Mouse (Mus musculus) stomach, embryonic 14.5 days (tissue): ENCODE measurements around the gene Defb42. TPM values are rescaled to one million over a fixed set of nuclear protein-coding genes. Genes with fewer than 3 reads are reported as not detected.

Experiments
- ATAC-seq: fragments of 200-750 bp; cut with Nextera tagmentation; 2 replicates; pipeline ENCODE4 v1.8.0; 2017; ENCODE audit warnings: low read depth, moderate TSS enrichment; ENCODE audit not compliant: insufficient number of reproducible peaks, insufficient read depth, low FRiP score
- H3K27ac ChIP-seq: fragments of 300-500 bp; sonication (generic); 2 replicates; pipeline ENCODE4 v1.5.1; 2014; ENCODE audit warnings: mild to moderate bottlenecking, low read length, moderate library complexity, mixed read lengths
- H3K27me3 ChIP-seq: fragments of 300-500 bp; sonication (generic); 2 replicates; pipeline ENCODE4 v1.6.1; 2014; ENCODE audit warnings: low read length, control low read depth, mixed read lengths; ENCODE audit not compliant: control insufficient read depth, insufficient read depth
- H3K36me3 ChIP-seq: fragments of 300-500 bp; sonication (generic); 2 replicates; pipeline ENCODE4 v1.6.1; 2014; ENCODE audit warnings: mild to moderate bottlenecking, control low read depth, low read length, moderate library complexity, mixed read lengths; ENCODE audit not compliant: control insufficient read depth, insufficient read depth
- H3K4me1 ChIP-seq: fragments of 300-500 bp; sonication (generic); 2 replicates; pipeline ENCODE4 v1.6.1; 2014; ENCODE audit warnings: low read length, control low read depth, mixed read lengths; ENCODE audit not compliant: control insufficient read depth, insufficient read depth
- H3K4me2 ChIP-seq: fragments of 300-500 bp; sonication (generic); replicated peaks from 2 replicates; pipeline ENCODE4 v1.6.1; 2014; ENCODE audit warnings: low read depth, low read length, control low read depth
- H3K4me3 ChIP-seq: fragments of 300-500 bp; sonication (generic); 2 replicates; pipeline ENCODE4 v1.5.1; 2014; ENCODE audit warnings: low read depth, low read length, control low read depth
- H3K9ac ChIP-seq: fragments of 300-500 bp; sonication (generic); replicated peaks from 2 replicates; pipeline ENCODE4 v1.6.1; 2014; ENCODE audit warnings: low read depth, mild to moderate bottlenecking, control low read depth, low read length, moderate library complexity, mixed read lengths
- H3K9me3 ChIP-seq: fragments of 300-500 bp; sonication (generic); 2 replicates; pipeline ENCODE4 v1.6.1; 2016; ENCODE audit warnings: low read depth, low read length, control low read depth; ENCODE audit not compliant: control insufficient read depth
- WGBS: fragments of 180-500 bp; shearing (Covaris S2); extraction: QIAGEN DNeasy Blood & Tissue Kit; methylation state at CpG from one replicate; pipeline ENCODE4 v1.1.7; 2014; 5-methylcytosine and 5-hydroxymethylcytosine counted together
- polyA plus RNA-seq: library from polyadenylated mRNA; unstranded; fragments of >200 nt; fragmentation: Nextera tagmentation; extraction: Ambion mirVana; gene quantifications from 2 replicates; pipeline ENCODE4 v1.2.1, GENCODE M21; 2014

The Defb42 gene
- polyA plus RNA-seq: 0.35 TPM in 1 of 2 replicates, not detected in the other

DNA sequence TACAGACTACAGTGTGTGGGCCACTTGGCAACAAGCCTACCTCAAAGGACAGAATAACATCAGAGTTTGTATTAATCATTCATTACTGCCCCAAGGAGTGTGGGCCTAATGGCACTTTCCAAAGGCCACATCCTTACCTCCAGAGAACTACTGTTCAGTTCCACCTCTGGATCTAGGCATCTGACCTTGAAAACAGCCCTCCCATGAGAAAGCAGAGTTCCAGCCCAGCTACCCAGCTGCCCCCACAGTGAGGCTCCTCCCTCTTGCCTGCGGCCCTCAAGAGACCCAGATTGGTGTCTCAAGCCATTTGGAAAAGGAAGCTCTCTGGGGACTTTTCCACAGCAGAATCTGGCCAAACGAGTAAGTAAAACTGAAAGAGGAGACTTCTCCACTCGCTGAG, at the start of gene Defb42:
Defb42 (plus strand) TSS at position 301 of the 400 bp plus-strand sequence.
- H3K4me1 ChIP-seq: no peaks in the 10 kb centered on the region
- H3K27me3 ChIP-seq: no peaks in the 10 kb centered on the region
- ATAC-seq: no peak
- H3K36me3 ChIP-seq: no peaks in the 10 kb centered on the region
- H3K4me2 ChIP-seq: no peak within 1 kb of the TSS
- WGBS: 74% methylated on average over 3 of the region's 3 CpGs
- no peaks in the 10 kb centered on the region for H3K9me3 ChIP-seq
- no peak within 1 kb of the TSS for H3K27ac ChIP-seq
- no peak within 1 kb of the TSS for H3K9ac ChIP-seq
- H3K4me3 ChIP-seq: no peak within 1 kb of the TSS

DNA sequence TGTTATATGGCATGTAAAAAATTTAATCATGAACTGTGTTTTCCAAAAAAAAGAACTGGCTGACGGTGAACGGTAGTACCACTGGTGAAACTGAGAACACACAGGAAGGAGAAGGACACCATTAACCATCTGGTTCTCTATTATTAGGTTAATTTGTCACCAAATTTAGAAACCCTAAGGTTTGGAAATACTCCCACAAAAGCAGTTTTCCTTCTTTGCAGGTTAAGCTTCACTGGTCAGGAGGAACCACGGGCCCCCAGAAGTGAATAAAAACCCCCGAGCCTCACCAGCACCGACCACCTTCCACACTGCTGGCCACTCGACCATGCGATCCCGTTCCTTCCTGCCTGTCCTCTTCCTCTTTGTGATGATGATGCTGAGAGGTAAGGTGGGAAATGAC, 49.0 kb upstream of the Defb42 start, which contains the start of gene Defb47:
Defb47 (plus strand) TSS at position 301 of the 400 bp plus-strand sequence.
- no peak for ATAC-seq
- H3K9me3 ChIP-seq: no peaks in the 10 kb centered on the region
- no peak within 1 kb of the TSS for H3K27ac ChIP-seq
- H3K9ac ChIP-seq: no peak within 1 kb of the TSS
- H3K36me3 ChIP-seq: no peaks in the 10 kb centered on the region
- 85% methylated on average over 8 of the region's 8 CpGs for WGBS
- no peaks in the 10 kb centered on the region for H3K27me3 ChIP-seq
- no peak within 1 kb of the TSS for H3K4me3 ChIP-seq
- H3K4me1 ChIP-seq: no peaks in the 10 kb centered on the region
- H3K4me2 ChIP-seq: no peak within 1 kb of the TSS

DNA sequence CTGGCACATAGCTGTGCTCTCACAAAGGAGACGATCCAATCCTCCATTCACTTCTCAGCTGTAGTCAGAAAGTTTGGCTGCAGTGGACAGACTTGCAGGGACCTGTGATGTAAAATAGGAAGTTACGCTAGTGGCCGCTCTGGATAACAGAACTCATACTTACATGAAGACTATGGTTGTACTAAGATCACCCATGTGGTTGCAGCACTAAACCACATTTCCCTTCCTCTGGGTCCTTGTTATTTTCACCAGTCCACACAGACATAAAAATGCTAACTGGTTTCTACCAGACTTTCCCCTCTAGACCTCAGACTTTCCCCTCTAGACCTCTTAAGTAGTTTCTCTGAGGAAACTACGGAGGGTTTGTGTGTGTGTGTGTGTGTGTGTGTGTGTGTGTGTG, 47.8 kb upstream of the Defb42 start:
- no peak overlapping the region for H3K27ac ChIP-seq
- no peak overlapping the region for H3K4me2 ChIP-seq
- ATAC-seq: no peak
- no peaks in the 10 kb centered on the region for H3K27me3 ChIP-seq
- no peaks in the 10 kb centered on the region for H3K9me3 ChIP-seq
- 90% methylated on average over 4 of the region's 4 CpGs for WGBS
- H3K4me1 ChIP-seq: no peaks in the 10 kb centered on the region
- H3K9ac ChIP-seq: no peak overlapping the region
- no peaks in the 10 kb centered on the region for H3K36me3 ChIP-seq
- no peak overlapping the region for H3K4me3 ChIP-seq

DNA sequence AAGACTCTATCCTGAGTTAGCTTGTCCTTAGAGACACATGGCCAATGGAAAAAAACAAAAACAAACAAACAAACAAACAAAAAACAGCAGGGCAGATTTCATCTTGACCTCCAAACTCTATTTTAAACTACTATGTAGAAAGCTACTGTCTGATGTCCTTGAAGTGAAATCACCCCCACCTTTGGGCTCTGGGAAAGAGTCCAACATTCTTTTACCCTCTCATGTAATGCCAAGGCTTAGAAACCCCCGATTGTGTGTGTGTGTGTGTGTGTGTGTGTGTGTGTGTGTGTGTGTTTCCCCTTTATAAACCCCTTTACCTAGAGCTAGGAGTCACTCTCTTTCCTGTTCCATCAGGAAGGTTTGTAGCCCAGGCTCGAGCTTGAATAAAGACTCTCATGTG, 44.2 kb upstream of the Defb42 start:
- 60% methylated on average over 2 of the region's 2 CpGs for WGBS
- H3K4me1 ChIP-seq: no peaks in the 10 kb centered on the region
- H3K4me3 ChIP-seq: no peak overlapping the region
- H3K36me3 ChIP-seq: no peaks in the 10 kb centered on the region
- H3K27ac ChIP-seq: no peak overlapping the region
- H3K9me3 ChIP-seq: no peaks in the 10 kb centered on the region
- H3K4me2 ChIP-seq: no peak overlapping the region
- ATAC-seq: no peak
- no peaks in the 10 kb centered on the region for H3K27me3 ChIP-seq
- H3K9ac ChIP-seq: no peak overlapping the region

DNA sequence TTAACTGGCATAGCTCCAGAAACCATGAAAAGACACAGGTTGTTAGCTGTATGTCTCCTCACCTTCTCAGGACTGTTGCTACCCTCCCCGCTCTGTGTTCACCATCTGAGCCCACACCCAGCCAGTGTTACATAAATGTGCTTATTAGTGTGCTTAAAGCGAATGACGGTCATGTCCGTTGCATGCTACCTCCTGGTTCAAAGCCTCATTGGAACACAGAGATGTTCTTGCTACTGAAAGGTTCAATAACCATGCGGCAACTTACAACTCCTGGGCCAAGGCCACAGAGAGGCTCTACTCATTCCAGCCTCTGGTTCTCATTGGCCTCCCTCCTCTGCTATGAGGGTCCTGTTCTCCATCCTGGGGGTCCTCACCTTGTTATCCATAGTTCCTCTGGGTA, 35.3 kb upstream of the Defb42 start, which contains the start of gene Defb43:
Defb43 (plus strand) TSS at position 301 of the 400 bp plus-strand sequence.
- no peak within 1 kb of the TSS for H3K4me3 ChIP-seq
- no peaks in the 10 kb centered on the region for H3K9me3 ChIP-seq
- H3K36me3 ChIP-seq: no peaks in the 10 kb centered on the region
- H3K4me1 ChIP-seq: no peaks in the 10 kb centered on the region
- no peak within 1 kb of the TSS for H3K9ac ChIP-seq
- ATAC-seq: no peak
- no peak within 1 kb of the TSS for H3K4me2 ChIP-seq
- WGBS: 92% methylated on average over 5 of the region's 5 CpGs
- no peaks in the 10 kb centered on the region for H3K27me3 ChIP-seq
- no peak within 1 kb of the TSS for H3K27ac ChIP-seq

DNA sequence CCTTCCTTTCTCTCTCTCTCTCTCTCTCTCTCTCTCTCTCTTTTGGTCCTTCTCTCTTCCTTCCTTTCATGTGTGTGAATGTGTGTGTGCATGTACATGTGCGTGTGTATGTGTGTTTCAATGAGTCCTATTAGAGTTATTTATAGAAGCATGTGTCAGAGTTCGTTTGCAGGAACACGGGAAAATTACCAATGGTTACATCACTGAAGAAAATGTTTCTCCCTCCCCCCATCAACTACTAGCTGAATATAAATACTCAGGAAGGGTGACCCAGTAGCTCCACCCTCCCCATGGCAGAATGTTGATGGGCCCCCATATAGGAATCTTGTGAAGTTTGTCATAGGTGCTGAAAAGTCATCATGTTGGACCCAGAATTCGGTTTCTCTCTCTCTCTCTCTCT, 33.7 kb upstream of the Defb42 start:
- no peak for ATAC-seq
- 68% methylated on average over 4 of the region's 4 CpGs for WGBS
- H3K9ac ChIP-seq: no peak overlapping the region

DNA sequence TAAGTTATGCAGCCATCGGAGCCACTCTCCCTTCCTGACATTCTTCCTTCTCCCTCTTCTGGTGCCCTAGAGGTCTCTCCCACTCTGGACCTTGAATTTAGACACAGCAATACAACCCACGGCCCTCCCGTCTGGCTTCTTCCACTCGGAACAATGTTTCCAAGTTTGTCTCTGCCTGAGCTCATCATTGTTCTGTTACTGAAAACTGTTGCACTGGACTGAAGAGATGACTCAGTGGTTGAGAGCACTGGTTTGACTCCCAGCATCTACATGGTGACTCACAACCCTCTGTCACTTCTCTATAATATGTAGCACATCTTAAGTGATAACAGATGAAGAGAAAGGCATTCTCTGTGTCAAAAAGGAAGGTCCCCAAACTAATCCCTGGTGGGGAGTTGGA, 32.1 kb upstream of the Defb42 start:
- no peaks in the 10 kb centered on the region for H3K27me3 ChIP-seq
- no peaks in the 10 kb centered on the region for H3K9me3 ChIP-seq
- no peak overlapping the region for H3K9ac ChIP-seq
- H3K4me3 ChIP-seq: no peak overlapping the region
- ATAC-seq: no peak
- no peaks in the 10 kb centered on the region for H3K4me1 ChIP-seq
- H3K27ac ChIP-seq: no peak overlapping the region
- 91% methylated on average over 4 of the region's 4 CpGs for WGBS
- H3K36me3 ChIP-seq: no peaks in the 10 kb centered on the region
- H3K4me2 ChIP-seq: no peak overlapping the region

More for the DNA sequence above, 33.7 kb upstream of the Defb42 start:
- Histone ChIP-seq H3K4me1 (no peaks in the 10 kb centered on the region), H3K4me2 (no peak overlapping the region), H3K4me3 (no peak overlapping the region), H3K27me3 (no peaks in the 10 kb centered on the region), H3K9me3 (no peaks in the 10 kb centered on the region), H3K36me3 (no peaks in the 10 kb centered on the region), H3K27ac (no peak overlapping the region)

DNA sequence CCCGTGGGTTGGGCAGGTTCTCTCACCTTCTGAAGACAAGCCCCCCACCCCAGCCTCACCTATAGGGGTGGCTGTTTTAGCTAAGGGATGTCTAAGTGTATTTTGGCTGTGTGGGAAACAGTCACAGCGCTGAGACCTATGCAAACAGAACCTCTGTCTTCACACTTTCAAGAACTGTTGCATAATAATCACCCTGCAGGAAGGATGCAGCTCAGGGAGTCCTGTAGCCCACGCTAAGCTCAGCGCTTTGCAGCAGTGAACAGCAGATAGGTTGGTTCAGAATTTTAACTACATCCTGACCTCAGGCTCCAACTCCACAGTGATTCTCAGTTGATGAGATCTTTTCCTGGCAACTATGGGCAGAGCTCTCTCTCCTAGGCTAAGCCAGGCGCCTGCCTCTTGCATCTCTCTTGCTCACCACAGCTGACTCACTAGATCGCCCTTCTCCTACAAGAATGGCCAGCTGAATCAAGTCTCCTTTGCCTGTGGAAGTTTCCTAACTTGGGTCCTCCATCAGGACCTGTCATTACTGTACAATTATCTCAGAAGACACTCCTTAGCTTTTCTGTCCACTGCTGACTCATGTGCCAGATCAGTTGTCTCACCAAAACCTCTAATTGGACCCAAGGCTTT, 26.2 kb upstream of the Defb42 start:
- no peaks in the 10 kb centered on the region for H3K9me3 ChIP-seq
- H3K4me1 ChIP-seq: no peaks in the 10 kb centered on the region
- H3K27ac ChIP-seq: no peak overlapping the region
- H3K27me3 ChIP-seq: no peaks in the 10 kb centered on the region
- no peaks in the 10 kb centered on the region for H3K36me3 ChIP-seq
- 54% methylated on average over 6 of the region's 6 CpGs for WGBS
- no peak for ATAC-seq
- H3K4me3 ChIP-seq: no peak overlapping the region
- H3K4me2 ChIP-seq: no peak overlapping the region
- H3K9ac ChIP-seq: no peak overlapping the region

DNA sequence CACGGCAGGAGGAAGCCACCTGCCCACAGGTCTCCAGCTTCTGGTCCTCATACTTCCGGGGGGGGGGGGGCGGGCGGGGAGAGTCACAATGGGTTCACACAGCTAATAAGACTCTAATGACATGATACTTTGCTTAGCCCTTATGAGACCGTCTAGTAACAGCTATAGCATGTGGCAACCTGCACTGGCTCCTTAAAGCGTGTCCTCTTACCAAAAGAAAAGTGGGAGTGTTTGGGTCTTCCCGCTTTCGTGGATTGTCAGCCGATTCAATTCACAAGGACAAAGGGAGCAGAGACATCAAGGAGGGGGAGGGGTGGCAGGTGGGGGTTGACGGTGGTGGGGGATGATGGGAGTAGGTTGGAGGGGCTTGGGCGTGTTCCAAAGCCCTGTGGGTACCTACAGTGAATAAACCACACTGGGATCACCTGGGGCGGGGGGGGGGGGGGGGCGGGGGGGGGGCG, 3.1 kb downstream of the Defb42 start, which contains the start of gene Defb30:
Defb30 (minus strand) TSS at position 51 of the 461 bp plus-strand sequence.
- no peaks in the 10 kb centered on the region for H3K9me3 ChIP-seq
- H3K36me3 ChIP-seq: no peaks in the 10 kb centered on the region
- H3K4me1 ChIP-seq: no peaks in the 10 kb centered on the region
- no peak within 1 kb of the TSS for H3K27ac ChIP-seq
- H3K4me2 ChIP-seq: no peak within 1 kb of the TSS
- no peaks in the 10 kb centered on the region for H3K27me3 ChIP-seq
- WGBS: 69% methylated on average over 11 of the region's 14 CpGs
- H3K9ac ChIP-seq: no peak within 1 kb of the TSS
- no peak for ATAC-seq
- H3K4me3 ChIP-seq: no peak within 1 kb of the TSS
